Mouse (Mus musculus): ENCODE data around the gene Lhx6. TPM values are rescaled to one million over a fixed set of nuclear protein-coding genes. Genes with fewer than 3 reads are reported as not detected.

Gene Lhx6
- polyA plus RNA-seq, 2 experiments = 0.22 TPM

- H3K4me2 ChIP-seq (ENCODE audit: low read depth) = peak overlapping the region; percentile 81
- H3K9me3 ChIP-seq (ENCODE audit: control insufficient read depth, low read length) = no peaks in the 10 kb centered on the region
- H3K4me1 ChIP-seq (replicated peaks; ENCODE audit: control insufficient read depth in 2 of 2, insufficient read depth in 2 of 2, low read length in 1 of 2) = peaks cover 0 to 17% of the 10 kb centered on the region in 2 experiments
- H3K4me3 ChIP-seq (ENCODE audit: insufficient read depth in 1 of 2, low read depth in 2 of 2, low read length in 2 of 2) = peak overlapping the region; percentile 78 to 85
- no peaks in the 10 kb centered on the region for H3K27me3 ChIP-seq (ENCODE audit: control insufficient read depth, insufficient read depth, low read length)
- H3K27ac ChIP-seq = peak overlapping the region; percentile 51
- DNase-seq (ENCODE audit: low read depth in 3 of 3, low spot score in 3 of 3) = peak in 1 of 3 experiments; percentile 9
- no peak for TF ChIP-seq CTCF (IDR thresholded peaks at IDR 0.05; ENCODE audit: low read depth)
- no peak for TF ChIP-seq EP300 (IDR thresholded peaks at IDR 0.05; ENCODE audit: low read depth)
- ATAC-seq (ENCODE audit: insufficient read depth) = no peak
- H3K9ac ChIP-seq (replicated peaks) = peak overlapping the region; percentile 81
- H3K36me3 ChIP-seq (replicated peaks; ENCODE audit: control insufficient read depth, insufficient read depth, low read depth) = peaks cover 30% of the 10 kb centered on the region
- WGBS (ENCODE audit: insufficient replicate concordance) = 0% methylated on average over 4 of the region's 4 CpGs
These were observed 30.7 kb upstream of the Lhx6 start for GRCm38 (mm10) chr2:36135887-36136286.

DNA sequence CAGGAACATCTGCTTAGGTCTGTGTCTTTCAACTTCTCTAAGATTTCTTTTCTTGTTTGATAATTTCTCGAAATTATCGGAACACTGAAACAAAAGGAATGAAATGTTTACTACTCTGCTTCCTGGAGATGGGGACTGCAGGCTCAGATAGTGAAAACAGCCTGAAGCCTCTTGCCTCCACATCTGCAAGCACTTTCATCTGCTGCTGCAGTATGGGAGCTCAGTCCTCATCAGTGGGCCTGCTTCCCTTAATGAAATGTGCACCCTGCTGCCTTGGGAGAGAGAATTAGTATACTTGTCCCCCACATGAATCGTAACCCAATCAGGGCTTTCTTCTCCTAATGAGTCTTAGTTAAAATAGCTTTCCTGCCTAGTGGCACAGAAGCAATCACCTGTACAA lies 23.8 kb upstream of the Lhx6 start:
- Histone ChIP-seq H3K27ac (no peak overlapping the region), H3K9ac (replicated peaks) (no peak overlapping the region), H3K36me3 (replicated peaks; ENCODE audit: control insufficient read depth, insufficient read depth, low read depth) (peaks cover 52% of the 10 kb centered on the region), H3K4me2 (ENCODE audit: low read depth) (no peak overlapping the region), H3K27me3 (ENCODE audit: control insufficient read depth, insufficient read depth, low read length) (no peaks in the 10 kb centered on the region), H3K4me3 (ENCODE audit: insufficient read depth in 1 of 2, low read depth in 2 of 2, low read length in 2 of 2) (no peak overlapping the region), H3K4me1 (replicated peaks; ENCODE audit: control insufficient read depth in 2 of 2, insufficient read depth in 2 of 2, low read length in 1 of 2) (no peaks in the 10 kb centered on the region), H3K9me3 (ENCODE audit: control insufficient read depth, low read length) (no peaks in the 10 kb centered on the region)
- ATAC-seq (ENCODE audit: insufficient read depth) (no peak), DNase-seq (ENCODE audit: low read depth in 3 of 3, low spot score in 3 of 3) (no peak)
- WGBS (ENCODE audit: insufficient replicate concordance) = 79% methylated on average over 3 of the region's 3 CpGs
- no peak for TF ChIP-seq EP300 (IDR thresholded peaks at IDR 0.05; ENCODE audit: low read depth)
- TF ChIP-seq CTCF (IDR thresholded peaks at IDR 0.05; ENCODE audit: low read depth) = no peak

- 61% methylated on average over 4 of the region's 4 CpGs for WGBS (ENCODE audit: insufficient replicate concordance)
- no peaks in the 10 kb centered on the region for H3K4me1 ChIP-seq (replicated peaks; ENCODE audit: control insufficient read depth in 2 of 2, insufficient read depth in 2 of 2, low read length in 1 of 2)
- no peak overlapping the region for H3K4me3 ChIP-seq (ENCODE audit: insufficient read depth in 1 of 2, low read depth in 2 of 2, low read length in 2 of 2)
- no peak overlapping the region for H3K9ac ChIP-seq (replicated peaks)
- no peak overlapping the region for H3K27ac ChIP-seq
- TF ChIP-seq EP300 (IDR thresholded peaks at IDR 0.05; ENCODE audit: low read depth) (no peak), CTCF (IDR thresholded peaks at IDR 0.05; ENCODE audit: low read depth) (no peak)
- peaks cover 49% of the 10 kb centered on the region for H3K36me3 ChIP-seq (replicated peaks; ENCODE audit: control insufficient read depth, insufficient read depth, low read depth)
- no peaks in the 10 kb centered on the region for H3K9me3 ChIP-seq (ENCODE audit: control insufficient read depth, low read length)
- no peak overlapping the region for H3K4me2 ChIP-seq (ENCODE audit: low read depth)
- no peak for ATAC-seq (ENCODE audit: insufficient read depth)
- no peak for DNase-seq (ENCODE audit: low read depth in 3 of 3, low spot score in 3 of 3)
- no peaks in the 10 kb centered on the region for H3K27me3 ChIP-seq (ENCODE audit: control insufficient read depth, insufficient read depth, low read length)
These were observed 22.8 kb upstream of the Lhx6 start for GRCm38 (mm10) chr2:36127973-36128372.

GRCm38 (mm10) chr2:36126795-36127429 lies 21.7 kb upstream of the Lhx6 start:
- Histone ChIP-seq H3K4me3 (ENCODE audit: insufficient read depth in 1 of 2, low read depth in 2 of 2, low read length in 2 of 2) (no peak overlapping the region), H3K9me3 (ENCODE audit: control insufficient read depth, low read length) (no peaks in the 10 kb centered on the region), H3K27me3 (ENCODE audit: control insufficient read depth, insufficient read depth, low read length) (no peaks in the 10 kb centered on the region), H3K27ac (no peak overlapping the region), H3K9ac (replicated peaks) (no peak overlapping the region), H3K36me3 (replicated peaks; ENCODE audit: control insufficient read depth, insufficient read depth, low read depth) (peaks cover 48% of the 10 kb centered on the region), H3K4me2 (ENCODE audit: low read depth) (no peak overlapping the region), H3K4me1 (replicated peaks; ENCODE audit: control insufficient read depth in 2 of 2, insufficient read depth in 2 of 2, low read length in 1 of 2) (no peaks in the 10 kb centered on the region)
- DNase-seq (ENCODE audit: low read depth in 3 of 3, low spot score in 3 of 3) (no peak), ATAC-seq (ENCODE audit: insufficient read depth) (no peak)
- no peak for TF ChIP-seq EP300 (IDR thresholded peaks at IDR 0.05; ENCODE audit: low read depth)
- TF ChIP-seq CTCF (IDR thresholded peaks at IDR 0.05; ENCODE audit: low read depth) = no peak
- 83% methylated on average over 9 of the region's 9 CpGs for WGBS (ENCODE audit: insufficient replicate concordance)

DNA sequence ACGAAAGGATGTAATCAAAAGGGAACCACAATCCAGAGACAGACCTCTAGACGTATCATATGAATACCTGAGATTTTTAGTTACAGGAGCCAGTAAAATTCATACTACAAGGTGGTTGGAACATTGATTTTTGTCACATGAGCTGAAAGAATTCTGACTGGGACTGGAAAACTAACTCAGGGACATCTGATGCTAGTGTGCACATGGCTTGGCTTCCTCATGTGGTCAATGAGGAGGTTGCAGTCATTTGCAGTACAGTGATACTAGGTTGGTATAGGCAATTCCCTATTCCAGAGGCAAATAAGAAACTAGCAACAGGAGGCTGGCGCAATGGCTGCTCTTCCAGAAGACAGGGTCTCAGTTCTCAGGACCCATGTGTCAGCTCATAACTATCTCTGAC lies 7.4 kb upstream of the Lhx6 start:
- WGBS (ENCODE audit: insufficient replicate concordance) = 36% methylated on average over 3 of the region's 3 CpGs
- no peak for ATAC-seq (ENCODE audit: insufficient read depth)

More for the DNA sequence above, 7.4 kb upstream of the Lhx6 start:
- H3K27me3 ChIP-seq (ENCODE audit: control insufficient read depth, insufficient read depth, low read length) = peaks cover 19% of the 10 kb centered on the region
- H3K9me3 ChIP-seq (ENCODE audit: control insufficient read depth, low read length) = no peaks in the 10 kb centered on the region
- no peak overlapping the region for H3K27ac ChIP-seq
- no peak overlapping the region for H3K9ac ChIP-seq (replicated peaks)
- no peak overlapping the region for H3K4me2 ChIP-seq (ENCODE audit: low read depth)
- TF ChIP-seq EP300 (IDR thresholded peaks at IDR 0.05; ENCODE audit: low read depth) = no peak
- TF ChIP-seq CTCF (IDR thresholded peaks at IDR 0.05; ENCODE audit: low read depth) = no peak
- no peak overlapping the region for H3K4me3 ChIP-seq (ENCODE audit: insufficient read depth in 1 of 2, low read depth in 2 of 2, low read length in 2 of 2)
- peaks cover 15% of the 10 kb centered on the region for H3K36me3 ChIP-seq (replicated peaks; ENCODE audit: control insufficient read depth, insufficient read depth, low read depth)
- DNase-seq (ENCODE audit: low read depth in 3 of 3, low spot score in 3 of 3) = no peak
- H3K4me1 ChIP-seq (replicated peaks; ENCODE audit: control insufficient read depth in 2 of 2, insufficient read depth in 2 of 2, low read length in 1 of 2) = no peaks in the 10 kb centered on the region

All from liver, embryonic 14.5 days (tissue).